Mouse (Mus musculus): Measurements from ENCODE around the gene Nppb. TPM values are rescaled to one million over a fixed set of nuclear protein-coding genes. Genes with fewer than 3 reads are reported as not detected.

Nppb gene
- not detected for total RNA-seq (2021)

DNA sequence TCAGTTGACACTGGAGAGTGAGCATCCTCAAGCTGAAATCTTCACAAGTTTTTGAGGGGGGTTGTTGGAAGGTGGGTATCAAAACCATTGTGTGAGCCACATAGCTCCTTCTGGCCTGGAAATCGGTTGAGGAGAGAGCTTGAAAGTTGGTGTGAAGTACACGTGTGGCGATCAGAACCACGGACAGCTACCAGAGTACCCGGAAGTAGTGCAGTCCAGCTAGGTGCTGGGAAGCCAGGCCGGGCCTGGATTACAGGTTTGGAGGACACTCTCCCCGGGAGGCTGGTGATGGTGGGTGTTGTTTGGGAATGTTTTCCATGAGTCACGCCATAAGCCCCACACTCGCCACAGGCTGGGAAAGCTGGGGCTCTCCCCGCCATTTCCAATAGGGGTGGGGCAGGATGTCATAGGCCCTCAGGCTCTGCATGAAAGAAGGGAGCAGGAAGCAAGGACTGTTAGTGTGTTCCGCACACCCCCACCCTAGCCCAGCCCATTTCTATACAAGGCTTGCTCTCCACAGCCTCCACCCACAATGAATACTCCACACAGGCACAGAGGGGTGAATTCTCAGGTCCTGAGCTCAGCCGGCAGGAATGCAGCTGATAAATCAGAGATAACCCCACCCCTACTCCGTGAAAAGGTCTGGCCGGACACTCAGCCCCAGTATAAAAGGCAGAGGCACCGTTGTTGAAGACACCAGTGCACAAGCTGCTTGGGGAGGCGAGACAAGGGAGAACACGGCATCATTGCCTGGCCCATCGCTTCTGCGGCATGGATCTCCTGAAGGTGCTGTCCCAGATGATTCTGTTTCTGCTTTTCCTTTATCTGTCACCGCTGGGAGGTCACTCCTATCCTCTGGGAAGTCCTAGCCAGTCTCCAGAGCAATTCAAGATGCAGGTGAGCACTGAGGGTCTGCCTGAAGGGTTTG lies at the start of gene Nppb:
Nppb (plus strand) TSS at position 584 of the 928 bp plus-strand sequence.
- no peak for DNase-seq (ENCODE audit: extremely low spot score in 1 of 2, low spot score in 1 of 2)

DNA sequence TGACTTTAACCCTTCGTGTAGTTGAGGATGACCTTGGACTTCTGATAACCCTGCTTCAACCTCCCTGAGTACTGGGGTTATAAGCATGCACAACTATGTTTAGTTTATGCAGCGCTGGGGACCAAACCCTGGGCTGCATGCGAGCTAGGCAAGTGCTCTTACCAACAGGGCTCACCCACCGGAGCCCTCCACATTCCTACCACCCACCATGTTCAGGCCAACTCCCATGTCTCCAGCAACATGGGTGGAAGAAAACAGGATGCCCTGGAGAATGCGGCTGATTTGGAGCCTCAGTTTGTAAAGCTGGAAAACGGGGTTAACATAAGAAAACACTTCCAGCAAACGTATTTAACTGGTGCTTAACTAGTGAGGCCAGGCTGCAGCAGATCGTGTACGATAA lies 49.7 kb upstream of the Nppb start:
- no peak for DNase-seq (ENCODE audit: extremely low spot score in 1 of 2, low spot score in 1 of 2)

DNA sequence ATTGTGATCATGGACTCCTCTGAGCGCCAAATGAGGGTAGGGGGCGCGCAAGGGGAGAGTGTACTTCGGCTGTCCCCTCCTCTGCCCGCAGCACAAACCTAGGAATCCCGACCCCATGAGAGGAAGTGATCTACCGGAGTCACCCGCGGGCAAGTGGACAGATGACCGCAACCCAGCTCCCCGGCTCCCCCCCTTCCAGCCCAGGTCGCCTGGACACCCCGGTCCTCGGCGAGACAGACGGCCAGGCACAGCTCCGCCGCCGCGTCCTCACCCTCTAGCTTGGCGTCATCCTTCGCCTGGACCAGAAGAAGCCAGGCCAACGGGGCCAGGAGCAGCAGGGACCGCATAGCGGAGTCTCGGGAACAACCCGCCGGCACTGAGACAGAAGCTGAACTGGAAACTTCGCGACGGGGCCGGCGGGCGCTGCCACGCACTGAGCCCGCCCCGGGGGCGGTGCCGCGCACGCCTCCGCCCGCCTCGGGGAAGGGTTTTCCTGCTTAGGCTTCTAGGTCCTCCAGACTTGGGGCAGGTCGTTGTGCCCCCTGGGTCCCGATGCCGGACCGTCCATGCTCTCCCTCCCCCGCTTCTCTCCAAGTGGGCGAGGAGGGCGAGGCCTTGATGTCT lies 49.1 kb upstream of the Nppb start, which contains the start of gene Plod1:
Plod1 (minus strand) TSS at position 437 of the 624 bp plus-strand sequence.
- DNase-seq (ENCODE audit: extremely low spot score in 1 of 2, low spot score in 1 of 2) = peak; percentile 67 to 68

DNA sequence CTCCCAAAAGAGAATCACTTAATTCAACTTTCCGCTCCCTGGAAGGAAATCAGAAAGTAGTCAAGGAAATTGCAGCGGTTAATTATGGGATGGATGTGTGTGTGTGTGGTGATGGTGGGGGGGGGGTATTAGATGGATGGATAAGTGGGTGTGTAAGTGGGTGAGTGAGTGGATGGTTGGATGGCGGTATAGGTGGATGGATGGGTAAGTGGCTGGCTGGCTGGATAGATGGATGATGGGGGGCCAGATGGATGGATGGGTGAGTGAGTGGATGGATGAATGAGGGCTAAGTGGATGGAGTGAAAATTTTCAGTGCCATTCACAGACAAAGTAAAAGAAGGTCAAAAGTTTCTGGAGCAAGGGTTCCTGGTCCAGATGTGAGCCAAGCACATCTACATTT lies 48.6 kb upstream of the Nppb start:
- no peak for DNase-seq (ENCODE audit: extremely low spot score in 1 of 2, low spot score in 1 of 2)

DNA sequence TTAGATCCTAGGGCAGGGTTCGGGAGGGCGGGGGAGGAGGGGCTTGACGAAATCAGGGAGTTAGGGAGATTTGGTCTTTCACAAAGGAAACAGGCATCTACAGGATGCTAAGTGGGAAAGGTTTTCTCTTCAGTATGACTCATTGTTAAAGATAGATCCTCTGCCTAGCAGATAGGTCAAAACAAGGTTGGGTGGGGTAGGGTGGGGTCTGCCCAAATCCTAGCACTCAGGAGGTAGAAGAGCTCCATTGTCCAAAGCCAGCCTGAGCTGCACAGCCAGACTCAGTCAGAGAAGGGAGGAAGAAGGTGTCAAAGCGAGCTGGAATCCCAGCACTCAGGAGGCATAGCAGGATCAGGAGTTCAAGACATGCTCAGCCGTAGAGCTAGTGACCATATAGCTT lies 48.1 kb upstream of the Nppb start:
- no peak for DNase-seq (ENCODE audit: extremely low spot score in 1 of 2, low spot score in 1 of 2)

DNA sequence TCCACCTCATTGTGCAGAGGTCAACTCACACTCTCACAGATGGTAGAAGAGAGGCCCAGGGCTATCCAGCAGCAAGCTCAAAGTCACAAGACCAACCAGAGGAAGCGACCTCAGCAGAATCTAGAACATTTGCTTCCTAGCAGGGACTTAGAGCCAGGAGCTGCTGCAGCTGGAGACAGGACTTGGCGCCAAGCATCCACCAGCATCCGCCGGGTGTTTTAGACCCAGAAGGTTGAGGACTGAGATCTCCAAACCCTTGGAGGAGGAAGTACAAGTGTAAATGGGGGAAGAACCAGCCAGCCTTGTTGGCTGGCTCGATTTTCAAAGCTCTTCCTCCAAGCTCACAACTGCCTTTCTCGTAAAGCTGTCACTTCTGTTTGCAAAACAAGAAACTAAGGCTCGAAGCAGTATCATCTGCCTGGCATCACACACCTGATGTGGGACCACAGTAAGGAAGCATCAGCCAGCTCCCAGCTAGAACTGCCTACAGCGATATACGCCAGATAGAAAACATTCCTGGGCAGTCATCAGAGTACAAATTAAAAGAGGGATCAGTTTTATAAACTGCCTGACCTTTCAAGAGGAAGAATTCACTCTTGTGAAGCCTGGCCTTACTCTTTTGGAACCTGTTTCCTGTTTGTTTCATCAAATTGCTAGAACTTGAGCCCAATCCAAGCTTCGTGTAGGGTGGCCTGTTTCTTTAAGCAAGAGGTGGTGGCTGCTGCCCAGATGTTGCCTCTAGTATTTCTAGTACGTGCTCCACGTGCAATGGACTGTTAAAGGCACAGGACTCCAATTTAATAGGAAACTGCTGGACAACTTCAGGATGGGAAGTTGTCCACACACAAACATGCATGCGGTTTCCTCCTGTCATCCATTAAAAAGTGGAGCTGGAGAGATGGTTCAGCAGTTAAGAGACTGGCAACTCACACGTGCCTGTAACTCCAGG lies 47.2 kb upstream of the Nppb start:
- no peak for DNase-seq (ENCODE audit: extremely low spot score in 1 of 2, low spot score in 1 of 2)

DNA sequence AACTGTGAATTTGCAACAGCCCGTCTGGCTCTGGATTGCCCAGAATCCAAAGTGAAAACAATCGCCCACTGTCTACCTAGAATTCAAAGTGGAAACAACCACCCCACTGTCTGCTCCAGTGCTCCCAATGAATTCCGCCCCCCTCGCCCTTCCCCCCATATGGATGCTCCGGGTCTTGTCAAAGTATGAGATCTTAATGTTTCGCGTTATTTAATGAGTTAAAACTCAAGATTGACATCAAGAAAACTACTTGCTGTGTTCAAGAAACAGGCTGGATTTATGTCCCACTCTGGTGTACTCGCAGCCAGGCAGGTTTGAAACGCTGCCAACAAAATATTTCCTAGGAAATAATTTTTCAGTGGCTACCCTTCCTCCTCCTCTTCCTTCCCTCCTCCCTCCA lies 45.5 kb upstream of the Nppb start:
- no peak for DNase-seq (ENCODE audit: extremely low spot score in 1 of 2, low spot score in 1 of 2)

DNA sequence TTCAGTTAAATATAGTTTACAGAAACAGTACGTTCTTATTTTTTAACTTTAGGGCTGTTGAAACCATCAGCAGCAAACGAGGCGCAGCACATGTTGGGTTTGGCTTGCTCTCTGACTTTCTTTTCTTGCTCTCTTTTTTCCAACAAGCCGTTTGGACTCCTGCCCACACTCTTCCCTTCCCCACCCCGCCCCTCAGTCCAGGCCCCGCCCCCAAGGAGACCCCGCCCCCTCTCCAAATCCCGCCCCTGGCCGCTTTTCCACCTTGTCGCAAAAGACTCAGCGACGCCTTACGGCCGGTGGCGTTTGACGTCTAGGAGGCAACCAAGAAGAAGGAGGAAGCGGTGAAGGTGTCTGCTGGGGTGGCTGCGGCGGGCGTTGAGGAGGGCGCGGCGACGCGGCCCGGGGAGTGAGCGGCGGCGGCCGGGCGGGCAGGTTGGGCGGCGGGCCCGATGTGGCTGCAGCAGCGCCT lies 45.0 kb upstream of the Nppb start, which contains the start of gene 2510039O18Rik:
2510039O18Rik (plus strand) TSS at position 320 of the 469 bp plus-strand sequence.
- peak; percentile 76 to 81 for DNase-seq (ENCODE audit: extremely low spot score in 1 of 2, low spot score in 1 of 2)

DNA sequence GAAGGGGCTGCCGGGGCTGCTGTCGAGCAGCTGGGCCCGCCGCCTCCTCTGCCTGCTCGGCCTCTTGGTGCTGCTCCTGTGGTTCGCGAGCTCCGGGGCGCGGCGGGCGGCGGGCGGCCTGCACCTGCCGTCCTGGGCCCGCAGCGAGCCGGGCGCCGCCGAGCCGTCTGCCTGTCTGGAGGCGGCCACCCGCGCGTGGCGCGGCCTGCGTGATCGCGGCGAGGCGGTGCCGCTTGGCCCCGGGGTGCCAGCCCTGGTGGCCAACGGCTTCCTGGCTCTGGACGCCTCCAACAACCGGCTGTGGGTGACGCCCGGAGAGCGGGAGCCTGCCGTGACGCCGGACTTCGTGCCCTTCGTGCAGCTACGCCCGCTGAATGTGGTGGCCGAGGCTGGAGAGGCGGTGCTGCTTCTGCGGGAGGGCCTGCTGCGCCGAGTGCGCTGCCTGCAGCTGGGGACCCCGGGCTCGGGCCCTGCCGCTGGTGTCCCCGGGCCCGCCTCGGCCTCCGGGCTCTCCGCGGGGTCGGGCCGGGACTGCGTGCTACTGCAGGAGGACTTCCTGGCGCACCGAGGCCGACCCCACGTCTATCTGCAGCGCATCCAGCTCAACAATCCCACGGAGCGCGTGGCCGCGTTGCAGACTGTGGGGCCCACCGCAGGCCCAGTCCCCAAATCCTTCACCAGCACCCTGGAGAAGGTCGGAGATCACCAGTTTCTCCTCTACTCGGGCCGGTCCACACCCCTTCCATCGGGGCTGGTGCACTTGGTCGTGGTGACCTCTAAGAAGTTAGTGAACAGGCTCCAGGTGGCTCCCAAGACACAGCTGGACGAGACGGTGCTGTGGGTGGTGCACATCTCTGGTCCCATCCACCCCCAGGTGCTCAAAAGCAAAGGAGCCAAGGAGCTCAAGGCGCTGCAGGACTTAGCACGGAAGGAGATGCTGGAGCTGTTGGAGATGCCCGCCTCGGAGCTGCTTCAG lies 44.3 kb upstream of the Nppb start:
- no peak for DNase-seq (ENCODE audit: extremely low spot score in 1 of 2, low spot score in 1 of 2)

DNA sequence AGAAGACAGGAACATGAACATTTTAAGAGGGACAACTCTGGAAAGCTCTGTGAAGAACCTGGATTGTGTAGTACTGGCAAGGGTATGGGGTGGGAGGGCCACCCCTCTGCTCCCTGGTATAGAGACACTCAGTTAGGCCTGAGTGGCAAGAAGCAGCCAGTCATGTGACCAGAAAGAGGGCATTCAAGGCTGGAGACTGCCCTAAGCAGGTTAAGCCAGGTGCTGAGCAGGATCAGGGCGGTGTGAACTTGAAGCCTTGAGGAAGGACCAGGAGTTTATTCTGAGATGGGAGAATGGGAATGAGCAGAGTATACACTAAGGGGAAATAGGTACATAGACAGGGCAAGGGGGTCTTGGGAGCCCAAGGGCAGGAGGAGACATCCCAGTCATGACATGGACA lies 42.6 kb upstream of the Nppb start:
- DNase-seq (ENCODE audit: extremely low spot score in 1 of 2, low spot score in 1 of 2) = no peak

DNA sequence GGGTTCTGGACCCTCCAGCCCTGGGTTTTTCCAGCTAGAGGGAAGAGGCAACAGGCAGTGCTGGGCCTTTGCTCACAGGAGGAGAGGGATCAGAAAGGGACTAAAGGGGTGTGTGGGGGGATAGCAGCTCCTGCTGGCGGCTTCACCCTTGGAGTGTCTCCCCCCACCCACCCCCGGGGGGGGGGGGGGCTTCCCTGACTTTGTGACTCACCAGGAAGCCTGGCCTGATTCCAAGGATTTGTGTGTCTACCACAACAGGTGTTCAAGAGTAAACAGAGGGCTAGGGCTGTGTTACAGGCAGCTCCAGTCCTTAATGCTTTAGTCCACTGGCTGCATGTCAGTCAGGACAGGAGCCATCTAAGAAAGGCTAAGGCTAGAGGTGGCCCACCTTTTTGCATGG lies 38.1 kb upstream of the Nppb start:
- no peak for DNase-seq (ENCODE audit: extremely low spot score in 1 of 2, low spot score in 1 of 2)

DNA sequence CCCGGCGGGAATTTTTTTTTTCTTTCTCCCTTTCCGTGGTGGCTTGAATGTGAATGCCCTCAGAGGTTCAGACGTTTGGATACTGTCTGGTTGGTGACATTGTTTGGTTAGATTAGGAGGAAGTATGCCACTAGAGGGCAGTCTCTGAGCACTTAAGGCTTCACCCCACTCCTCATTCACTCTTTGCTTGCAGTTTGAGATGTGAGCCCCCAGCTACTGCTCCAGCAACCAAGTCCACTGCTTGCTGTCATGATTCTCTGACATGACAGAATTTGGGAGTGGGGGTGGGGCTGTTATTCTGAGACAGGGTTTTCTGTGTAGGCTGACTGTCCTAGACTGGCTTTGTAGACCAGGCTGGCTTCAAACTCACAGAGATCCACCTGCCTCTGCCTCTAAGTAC lies 32.0 kb upstream of the Nppb start:
- peak in 1 of 2 experiments; percentile 47 for DNase-seq (ENCODE audit: extremely low spot score in 1 of 2, low spot score in 1 of 2)

DNA sequence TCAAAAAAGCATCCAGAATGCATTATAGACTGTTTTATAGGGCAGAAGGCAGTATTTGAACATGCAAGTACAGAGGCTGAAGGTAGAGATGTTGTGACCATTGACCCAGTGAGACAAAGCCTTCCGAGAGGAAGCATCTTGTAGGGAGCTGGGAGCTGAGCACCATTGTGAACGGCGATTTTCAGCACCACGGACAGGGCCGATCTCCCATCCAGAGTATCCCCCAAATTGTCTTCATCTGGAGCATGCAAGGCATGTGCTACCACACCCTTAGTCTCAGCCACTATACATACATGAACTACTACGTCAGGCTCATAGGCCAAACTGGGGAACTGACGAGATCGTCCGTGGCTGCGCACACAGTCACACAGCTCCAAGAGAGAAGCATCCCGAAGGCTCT lies 28.4 kb upstream of the Nppb start:
- no peak for DNase-seq (ENCODE audit: extremely low spot score in 1 of 2, low spot score in 1 of 2)

DNA sequence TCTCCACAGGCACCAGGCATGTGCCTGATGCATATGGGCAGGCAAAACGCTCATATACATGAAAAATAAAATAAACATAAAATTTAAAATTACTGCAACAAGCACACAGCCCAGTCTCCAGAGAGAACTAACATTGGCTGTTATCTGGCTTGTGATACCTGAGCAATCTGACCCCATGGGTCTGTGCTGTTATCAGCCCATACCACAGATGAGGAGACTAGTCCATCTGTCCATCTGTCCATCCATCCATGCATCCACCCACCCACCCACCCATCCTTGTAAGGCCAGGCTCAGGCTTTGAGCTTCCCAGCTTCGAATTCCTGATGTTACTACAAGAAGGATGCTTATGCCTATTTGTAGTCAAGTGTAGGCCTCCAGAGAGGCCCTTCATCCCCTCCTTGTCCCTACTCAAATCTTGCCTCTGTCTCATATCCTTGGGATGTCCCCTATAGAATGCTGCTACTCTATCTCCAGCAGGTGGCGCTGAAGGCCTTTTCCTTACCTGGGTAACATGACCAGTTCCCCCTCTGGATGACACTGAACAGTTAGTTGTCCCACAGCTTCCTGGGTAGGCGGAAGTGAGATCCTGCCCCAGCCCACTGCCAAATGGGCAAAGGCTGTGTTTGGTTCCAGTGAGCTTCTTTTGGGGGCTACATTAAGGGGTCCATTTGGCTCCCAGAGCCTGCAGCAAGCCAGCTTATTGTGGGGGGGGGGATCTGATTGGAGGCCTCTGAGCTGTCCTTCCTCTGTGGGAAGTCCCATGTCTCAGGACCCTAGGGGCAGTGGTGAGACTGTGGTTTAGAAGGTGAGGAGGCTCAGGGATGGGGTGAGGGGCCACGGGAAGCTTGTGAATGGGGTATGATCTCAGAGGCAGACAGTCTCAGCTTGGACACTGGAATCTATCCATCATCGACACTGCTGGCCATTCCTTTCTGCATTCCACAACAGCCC lies 25.4 kb upstream of the Nppb start:
- DNase-seq (ENCODE audit: extremely low spot score in 1 of 2, low spot score in 1 of 2) = peak in 1 of 2 experiments; percentile 69

DNA sequence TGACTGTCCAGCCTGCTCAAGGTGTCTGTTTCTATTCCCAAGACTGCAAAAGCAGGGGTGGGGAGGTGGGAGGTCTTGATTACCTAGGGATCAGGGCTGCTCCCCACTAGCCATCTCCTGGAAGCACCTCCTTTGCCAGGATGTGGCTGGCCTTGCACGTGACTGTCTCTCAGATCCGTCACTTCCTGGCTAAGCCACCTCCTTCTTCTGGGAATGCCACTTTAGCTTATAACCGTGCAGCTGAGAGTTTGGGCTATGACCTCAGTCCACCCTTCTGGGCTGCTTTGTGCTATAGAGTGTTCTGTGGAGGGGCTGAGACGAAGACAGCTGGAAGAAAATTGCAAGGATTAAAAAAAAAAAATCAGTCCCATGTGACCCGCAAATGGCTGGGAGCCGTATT lies 22.8 kb upstream of the Nppb start:
- DNase-seq (ENCODE audit: extremely low spot score in 1 of 2, low spot score in 1 of 2) = no peak

DNA sequence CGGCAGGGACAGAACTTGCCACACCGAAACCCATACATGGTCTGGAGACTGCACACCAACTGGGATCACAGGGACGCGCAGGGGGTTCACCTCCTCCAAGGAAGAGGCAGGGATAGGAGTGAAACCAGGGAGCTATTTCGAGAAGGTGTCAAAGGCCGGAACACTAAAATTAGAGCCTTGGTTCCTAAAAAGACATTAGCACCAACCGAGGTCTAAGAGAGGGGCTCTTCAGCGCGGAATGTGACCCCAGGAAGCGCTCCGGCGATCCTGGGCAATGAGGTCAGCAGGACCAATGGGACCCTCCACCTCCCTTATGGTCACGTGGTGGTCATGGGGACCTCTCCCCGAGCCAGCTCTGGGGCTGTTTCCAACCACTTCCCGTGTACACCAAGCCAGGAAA lies 22.0 kb upstream of the Nppb start:
- DNase-seq (ENCODE audit: extremely low spot score in 1 of 2, low spot score in 1 of 2) = no peak

DNA sequence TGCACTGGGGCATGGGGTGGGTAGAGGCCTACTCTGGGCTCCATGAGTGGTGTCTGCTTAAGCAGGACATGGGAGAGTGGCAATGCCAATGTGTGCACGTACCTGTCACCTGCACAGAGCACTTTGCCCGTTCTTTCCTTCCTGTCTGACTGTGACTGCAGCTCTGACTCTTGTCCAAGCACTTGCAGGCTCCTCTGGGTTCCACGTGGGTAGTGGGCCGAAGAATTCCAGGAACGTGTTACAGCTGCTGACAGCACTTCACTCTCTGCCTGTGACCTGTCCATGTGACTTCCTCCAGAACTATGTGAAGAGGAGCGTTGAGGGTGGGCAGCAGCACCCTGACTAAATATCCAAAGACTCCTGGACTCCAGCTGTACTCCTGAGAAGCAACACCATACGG lies 19.9 kb upstream of the Nppb start:
- no peak for DNase-seq (ENCODE audit: extremely low spot score in 1 of 2, low spot score in 1 of 2)

DNA sequence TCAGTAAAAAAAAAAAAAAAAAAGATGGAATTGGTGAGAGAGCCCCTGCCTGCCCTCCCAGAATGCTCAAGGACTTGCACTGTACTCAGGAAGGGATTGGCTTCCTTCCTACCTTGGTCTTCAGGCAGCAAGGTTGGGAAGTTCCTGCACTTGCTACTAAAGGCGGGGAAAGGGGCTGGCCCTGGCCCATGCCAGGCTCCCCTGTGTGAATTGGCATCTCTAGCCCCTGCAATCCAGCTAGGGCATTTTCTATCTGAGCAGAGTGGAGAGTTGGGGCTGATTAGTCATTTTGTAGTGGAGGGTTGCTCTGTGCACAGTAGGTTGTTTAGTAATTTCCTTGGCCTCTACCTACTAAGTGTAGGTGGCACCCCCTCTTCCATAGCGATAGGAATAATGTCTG lies 16.8 kb upstream of the Nppb start:
- DNase-seq (ENCODE audit: extremely low spot score in 1 of 2, low spot score in 1 of 2) = no peak

Data from layer of hippocampus, postnatal 25 days (tissue).